Mouse (Mus musculus) kidney, postnatal 4 days (tissue): ENCODE results near the gene Olfr319.
"Not testable (repeated sequence)": the region's sequence is repeated elsewhere in the genome, so short reads cannot be mapped to it uniquely, and the experiment has no call there.

Experiments used
- DNase-seq, 2 experiments: peaks; one replicate each; pipeline ENCODE4 v3.0.0; 2021; ENCODE audit warnings: mixed read lengths in 2 of 2

Olfr319 gene

GRCm38 (mm10) chr11:58698862-58699261 lies at the start of gene Olfr319:
Gene Olfr319, plus strand, starts transcription at chr11:58699162.
- no peak for DNase-seq

- no peak for DNase-seq
Observed at GRCm38 (mm10) chr11:58655151-58655550, 43.8 kb upstream of the Olfr319 start.

- DNase-seq = no peak
Observed at GRCm38 (mm10) chr11:58658596-58658995, 40.4 kb upstream of the Olfr319 start, which contains the start of gene Olfr322. Gene Olfr322, plus strand, starts transcription at chr11:58658782.

- DNase-seq = no peak
Observed at GRCm38 (mm10) chr11:58669252-58669651, 29.7 kb upstream of the Olfr319 start.

GRCm38 (mm10) chr11:58671825-58672224 lies 27.1 kb upstream of the Olfr319 start:
- DNase-seq = no peak

GRCm38 (mm10) chr11:58680799-58681198 lies 18.2 kb upstream of the Olfr319 start, which contains the start of gene Olfr320:
Gene Olfr320, plus strand, starts transcription at chr11:58681099.
- DNase-seq = no peak

GRCm38 (mm10) chr11:58709086-58709485 lies 10.1 kb downstream of the Olfr319 start:
- DNase-seq = no peak

GRCm38 (mm10) chr11:58717723-58718122 lies 18.8 kb downstream of the Olfr319 start:
- not testable (repeated sequence) for DNase-seq

- DNase-seq = no peak
Observed at GRCm38 (mm10) chr11:58719701-58720100, 20.7 kb downstream of the Olfr319 start.

- no peak for DNase-seq
Observed at GRCm38 (mm10) chr11:58723914-58724313, 25.0 kb downstream of the Olfr319 start, which contains the start of gene Olfr318. Gene Olfr318, minus strand, starts transcription at chr11:58724014.

- peak; percentile 14 to 41 for DNase-seq
Observed at GRCm38 (mm10) chr11:58727896-58728650, 29.1 kb downstream of the Olfr319 start.

GRCm38 (mm10) chr11:58733372-58733771 lies 34.4 kb downstream of the Olfr319 start:
- no peak for DNase-seq

GRCm38 (mm10) chr11:58738792-58739262 lies 39.9 kb downstream of the Olfr319 start, which contains the start of gene Olfr317:
Gene Olfr317, minus strand, starts transcription at chr11:58739212.
- DNase-seq = no peak

- not testable (repeated sequence) for DNase-seq
Observed at GRCm38 (mm10) chr11:58751096-58751495, 52.1 kb downstream of the Olfr319 start.

GRCm38 (mm10) chr11:58752434-58752833 lies 53.5 kb downstream of the Olfr319 start, which contains the start of gene Olfr316:
Gene Olfr316, plus strand, starts transcription at chr11:58752734.
- DNase-seq = no peak
